Mouse (Mus musculus): ENCODE results near the gene Nfib.

- TF ChIP-seq EP300 (IDR thresholded peaks at IDR 0.05) (no peak), CTCF (IDR thresholded peaks at IDR 0.05) (no peak)
Measured at GRCm38 (mm10) chr4:82494424-82494823, 211.1 kb downstream of the Nfib start.

Data from lung, postnatal 0 days (tissue).